Mouse (Mus musculus) CD4-positive, CD25-positive, alpha-beta regulatory T cell, adult 9 weeks (primary cell): Measurements from ENCODE around the gene Clec2i. TPM values are rescaled to one million over a fixed set of nuclear protein-coding genes. Genes with fewer than 3 reads are reported as not detected.

ENCODE experiments used
- polyA plus RNA-seq: library from polyadenylated mRNA; unstranded; fragments of 100-300 nt; shearing (Covaris generic); gene quantifications from one replicate; pipeline ENCODE4 v1.2.1, GENCODE M21; 2017

Gene Clec2i
- 130 TPM for polyA plus RNA-seq

GRCm38 (mm10) chr6:128887091-128887790 lies at the start of gene Clec2i:
TSS of gene Clec2i (plus strand) at chr6:128887588.

DNA sequence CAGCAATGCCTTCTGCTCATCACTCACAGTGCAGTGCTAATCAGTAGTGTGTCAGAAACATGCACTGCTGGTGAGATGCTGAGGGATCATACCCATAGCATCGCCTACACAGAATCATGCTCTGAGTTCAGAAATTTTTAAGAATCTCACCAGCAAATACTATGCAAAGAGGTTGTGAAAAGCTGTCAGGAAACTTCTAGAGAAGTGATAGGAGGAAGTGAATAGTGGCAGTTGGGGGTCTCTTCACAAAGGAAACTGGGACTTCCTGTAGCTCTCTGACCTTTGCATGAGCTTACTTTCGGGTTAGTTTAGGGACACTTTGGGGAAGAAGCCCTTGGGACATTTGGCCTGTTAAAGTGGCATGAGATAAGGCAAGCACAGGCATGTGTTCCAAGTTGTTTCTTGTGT lies 3.6 kb downstream of the Clec2i start, which contains the start of gene BC035044:
Gene BC035044 (minus strand): TSS at position 179 of the 408 bp plus-strand sequence.

GRCm38 (mm10) chr6:128934081-128934480 lies 46.7 kb downstream of the Clec2i start, which contains the start of gene Clec2g:
TSS of gene Clec2g (plus strand) at chr6:128934381.

Other genes starting within 250 kb of the Clec2i start
- gene Clec2h, start 225.2 kb upstream of the Clec2i start, polyA plus RNA-seq, result not detected
- not detected for gene Klrb1, start 164.5 kb upstream of the Clec2i start, polyA plus RNA-seq
- gene Klrb1c, start 98.4 kb upstream of the Clec2i start, polyA plus RNA-seq, result 7.9 TPM
- not detected for gene Gm44511, start 61.3 kb upstream of the Clec2i start, polyA plus RNA-seq
- not detected for gene Klrb1b, start 61.3 kb upstream of the Clec2i start, polyA plus RNA-seq
- 3.7 TPM for gene BC035044, start 3.5 kb downstream of the Clec2i start, polyA plus RNA-seq
- gene Clec2g, start 46.8 kb downstream of the Clec2i start, polyA plus RNA-seq, result not detected
- gene Klrb1f, start 158.3 kb downstream of the Clec2i start, polyA plus RNA-seq, result 8.2 TPM
- not detected for gene Clec2e, start 213.3 kb downstream of the Clec2i start, polyA plus RNA-seq